Mouse (Mus musculus): ENCODE data around the gene Npnt.

GRCm38 (mm10) chr3:132854271-132854670 lies 95.8 kb downstream of the Npnt start:
- TF ChIP-seq HCFC1 (IDR thresholded peaks at IDR 0.05; ENCODE audit: borderline replicate concordance, insufficient read depth, low read length) = no peak
- TF ChIP-seq ZC3H11A (IDR thresholded peaks at IDR 0.05; ENCODE audit: borderline replicate concordance, low read depth, low read length) = no peak
- TF ChIP-seq CHD2 (IDR thresholded peaks at IDR 0.05; ENCODE audit: low read depth, low read length) = no peak

Data from ES-E14 (cell line).